Mouse (Mus musculus) liver, postnatal 0 days (tissue): ENCODE results near the gene Znrf4. TPM values are rescaled to one million over a fixed set of nuclear protein-coding genes. Genes with fewer than 3 reads are reported as not detected.
A peak's percentile ranks its signal among the peaks of the same experiment; 100 is the strongest.

ENCODE experiments used
- ATAC-seq: fragments of 200-750 bp; cut with Nextera tagmentation; 2 replicates; pipeline ENCODE4 v1.8.0; 2017; ENCODE audit warnings: mild to moderate bottlenecking, moderate library complexity
- DNase-seq: peaks from one replicate; pipeline ENCODE4 v3.0.0-alpha.2; 2016
- H3K27ac ChIP-seq: fragments of 300-500 bp; sonication (generic); 2 replicates; pipeline ENCODE4 v1.5.1; 2014; ENCODE audit warnings: antibody characterized with exemption, moderate library complexity, mild to moderate bottlenecking, low read depth
- H3K27me3 ChIP-seq: fragments of 300-500 bp; sonication (generic); 2 replicates; pipeline ENCODE4 v1.6.1; 2014; ENCODE audit warnings: low read length, control low read depth, mixed read lengths; ENCODE audit not compliant: insufficient read depth
- H3K36me3 ChIP-seq: fragments of 300-500 bp; sonication (generic); replicated peaks from 2 replicates; pipeline ENCODE4 v1.6.1; 2014; ENCODE audit warnings: mild to moderate bottlenecking, control low read depth, low read length, moderate library complexity, mixed read lengths; ENCODE audit not compliant: insufficient read depth
- H3K4me1 ChIP-seq: fragments of 300-500 bp; sonication (generic); 2 replicates; pipeline ENCODE4 v1.6.1; 2014; ENCODE audit warnings: antibody characterized with exemption, mild to moderate bottlenecking, control low read depth; ENCODE audit not compliant: insufficient read depth
- H3K4me2 ChIP-seq: fragments of 300-500 bp; sonication (generic); 2 replicates; pipeline ENCODE4 v1.6.1; 2014; ENCODE audit warnings: low read depth, mild to moderate bottlenecking, low read length, moderate library complexity, mixed read lengths
- H3K4me3 ChIP-seq: fragments of 300-500 bp; sonication (generic); 2 replicates; pipeline ENCODE4 v1.5.1; 2014; ENCODE audit warnings: low read depth, low read length
- H3K9ac ChIP-seq: fragments of 300-500 bp; sonication (generic); replicated peaks from 2 replicates; pipeline ENCODE4 v1.6.1; 2014; ENCODE audit warnings: mild to moderate bottlenecking, moderate library complexity
- H3K9me3 ChIP-seq: fragments of 300-500 bp; sonication (generic); 2 replicates; pipeline ENCODE4 v1.6.1; 2016; ENCODE audit warnings: mild to moderate bottlenecking, control low read depth, low read length, mixed read lengths
- CTCF ChIP-seq: sonication (generic); IDR thresholded peaks from 2 replicates; pipeline ENCODE4 v1.5.1; 2016; ENCODE audit warnings: antibody characterized with exemption, low read depth
- EP300 ChIP-seq: IDR thresholded peaks from 2 replicates; pipeline ENCODE4 v1.6.1; 2016; ENCODE audit warnings: antibody characterized with exemption, low read depth, mild to moderate bottlenecking
- WGBS: fragments of 180-500 bp; shearing (Covaris S2); extraction: QIAGEN DNeasy Blood & Tissue Kit; methylation state at CpG from one replicate; pipeline ENCODE4 v1.1.7; 2014; ENCODE audit not compliant: insufficient replicate concordance; 5-methylcytosine and 5-hydroxymethylcytosine counted together
- polyA plus RNA-seq: library from polyadenylated mRNA; unstranded; fragments of >200 nt; fragmentation: Nextera tagmentation; extraction: Ambion mirVana; gene quantifications from 2 replicates; pipeline ENCODE4 v1.2.1, GENCODE M21; 2015

The Znrf4 gene
- polyA plus RNA-seq, 1 experiment from 2014 or later = not detected

DNA sequence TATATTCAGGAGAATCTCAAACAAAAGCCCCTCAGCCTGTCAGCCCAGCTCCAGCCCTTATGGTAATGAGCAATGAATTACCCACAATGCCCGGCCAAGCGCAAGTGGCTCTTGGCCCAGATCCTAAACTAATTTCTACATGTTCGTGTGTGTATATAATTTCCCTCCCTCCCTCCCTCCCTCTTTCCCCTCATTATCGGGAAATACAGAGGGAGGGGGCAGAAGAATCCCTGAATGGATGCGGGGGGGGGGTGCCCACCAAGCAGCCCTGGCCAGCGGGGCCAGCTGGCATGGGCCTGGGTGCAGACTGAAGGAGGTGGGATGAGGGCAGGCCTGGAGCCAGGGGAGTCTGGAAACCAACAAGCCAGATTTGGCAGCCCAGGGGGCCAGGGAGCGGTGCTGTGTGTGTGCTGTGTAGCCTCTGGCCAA, 44.8 kb downstream of the Znrf4 start:
- no peaks in the 10 kb centered on the region for H3K9me3 ChIP-seq
- no peaks in the 10 kb centered on the region for H3K36me3 ChIP-seq
- H3K4me3 ChIP-seq = no peak overlapping the region
- H3K27me3 ChIP-seq = peaks cover 27% of the 10 kb centered on the region
- ATAC-seq = no peak
- TF ChIP-seq CTCF (no peak), EP300 (no peak)
- H3K4me1 ChIP-seq = peaks cover 18% of the 10 kb centered on the region
- DNase-seq = no peak
- H3K27ac ChIP-seq = peak overlapping the region; percentile 22; the same call in 1 of the 2 replicates
- no peak overlapping the region for H3K4me2 ChIP-seq
- WGBS = 68% methylated on average over 7 of the region's 7 CpGs
- no peak overlapping the region for H3K9ac ChIP-seq

DNA sequence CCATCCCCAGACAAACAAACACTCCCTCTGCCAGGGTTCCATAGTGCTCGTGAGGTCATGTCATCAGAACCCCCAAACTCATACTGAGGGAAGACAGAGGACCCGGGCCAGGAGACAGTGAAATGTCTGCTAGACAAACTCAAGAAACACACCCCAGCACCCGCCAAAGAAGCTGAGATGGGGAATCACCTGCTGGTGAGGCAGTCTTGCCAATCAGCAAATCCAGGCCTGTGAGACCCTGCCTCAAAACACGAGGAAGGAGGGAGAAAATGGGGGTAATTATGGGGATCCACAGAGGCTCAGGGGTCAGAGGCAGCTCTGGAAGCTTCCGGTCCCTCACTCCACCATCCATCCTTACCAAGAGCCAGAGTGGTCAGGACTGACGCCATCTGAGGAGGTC, 45.5 kb downstream of the Znrf4 start:
- DNase-seq = no peak
- no peaks in the 10 kb centered on the region for H3K36me3 ChIP-seq
- H3K27me3 ChIP-seq = peaks cover 20% of the 10 kb centered on the region; the same call in 1 of the 2 replicates
- H3K4me3 ChIP-seq = no peak overlapping the region
- no peak for TF ChIP-seq EP300
- TF ChIP-seq CTCF = no peak
- ATAC-seq = no peak
- no peak overlapping the region for H3K4me2 ChIP-seq
- H3K9me3 ChIP-seq = no peaks in the 10 kb centered on the region
- 68% methylated on average over 6 of the region's 6 CpGs for WGBS
- peaks cover 23% of the 10 kb centered on the region for H3K4me1 ChIP-seq
- no peak overlapping the region for H3K9ac ChIP-seq
- no peak overlapping the region for H3K27ac ChIP-seq

DNA sequence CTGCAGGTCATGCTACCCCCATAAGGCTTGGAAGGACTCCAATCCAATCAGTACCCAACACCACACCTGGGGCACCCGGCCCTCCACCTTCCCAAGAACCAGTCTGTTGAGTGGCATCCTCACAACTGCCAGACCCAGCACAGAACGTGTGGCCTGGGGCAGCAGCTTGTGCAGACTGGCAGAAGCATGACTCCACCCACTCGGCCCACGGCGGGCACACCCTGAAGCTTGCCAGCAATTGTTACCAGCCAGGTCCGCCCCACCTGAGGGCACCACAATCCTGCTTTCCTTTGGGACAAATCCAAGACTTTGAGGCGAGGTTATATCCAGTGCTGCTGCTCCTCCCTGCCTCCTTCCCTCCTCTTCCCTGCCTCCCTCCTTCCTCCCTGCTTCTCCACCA, 47.4 kb downstream of the Znrf4 start:
- no peaks in the 10 kb centered on the region for H3K36me3 ChIP-seq
- DNase-seq = no peak
- no peaks in the 10 kb centered on the region for H3K9me3 ChIP-seq
- ATAC-seq = no peak
- WGBS = 73% methylated on average over 7 of the region's 7 CpGs
- no peak overlapping the region for H3K4me3 ChIP-seq
- no peak overlapping the region for H3K9ac ChIP-seq
- no peak overlapping the region for H3K27ac ChIP-seq
- peaks cover 1% of the 10 kb centered on the region; the same call in 1 of the 2 replicates for H3K27me3 ChIP-seq
- TF ChIP-seq EP300 = no peak
- TF ChIP-seq CTCF = no peak
- no peak overlapping the region for H3K4me2 ChIP-seq
- peaks cover 24% of the 10 kb centered on the region for H3K4me1 ChIP-seq

DNA sequence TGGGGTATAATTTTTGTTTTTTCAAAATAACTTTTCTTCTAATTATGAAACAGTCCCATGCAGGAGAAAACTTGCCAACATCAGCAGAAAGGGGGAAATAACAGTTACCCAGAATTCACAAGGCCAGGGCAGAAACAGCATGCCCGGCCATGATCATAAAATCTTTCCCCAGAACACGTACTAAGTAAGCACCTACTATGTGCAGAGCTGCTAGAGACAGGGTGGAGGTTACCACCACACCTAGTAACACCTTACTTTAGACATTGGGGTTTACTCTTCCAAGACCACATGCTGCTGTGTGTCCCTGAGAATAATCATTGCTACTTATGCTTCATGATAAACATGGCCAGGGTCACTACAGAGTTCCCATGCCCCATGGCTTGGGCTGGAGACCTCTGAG, 47.9 kb downstream of the Znrf4 start:
- no peak for TF ChIP-seq EP300
- TF ChIP-seq CTCF = no peak
- WGBS = 81% methylated on average over 2 of the region's 2 CpGs
- peaks cover 23% of the 10 kb centered on the region for H3K4me1 ChIP-seq
- no peak overlapping the region for H3K4me3 ChIP-seq
- ATAC-seq = no peak
- H3K4me2 ChIP-seq = no peak overlapping the region
- H3K27ac ChIP-seq = no peak overlapping the region
- H3K9ac ChIP-seq = no peak overlapping the region
- no peaks in the 10 kb centered on the region for H3K27me3 ChIP-seq
- H3K36me3 ChIP-seq = no peaks in the 10 kb centered on the region
- H3K9me3 ChIP-seq = no peaks in the 10 kb centered on the region
- no peak for DNase-seq

DNA sequence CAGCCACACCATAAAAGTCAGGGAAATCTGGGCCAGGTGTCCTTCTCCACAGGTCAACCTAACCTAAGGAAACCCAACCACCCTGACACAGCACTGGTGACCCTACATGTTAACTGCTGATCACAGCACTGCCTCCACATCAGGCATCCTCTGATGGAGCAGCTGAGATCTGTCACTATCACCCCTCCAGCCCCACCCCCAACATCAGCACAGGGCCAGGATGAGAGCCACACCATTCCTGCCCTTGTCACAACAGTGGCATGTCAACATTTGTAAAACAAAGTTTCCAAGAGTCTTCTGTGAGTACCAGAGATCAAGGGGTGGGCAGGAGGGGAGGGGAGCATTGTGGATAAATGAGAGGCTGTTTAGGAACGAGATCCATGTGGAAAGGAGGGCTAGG, 48.7 kb downstream of the Znrf4 start:
- WGBS = 58% methylated on average over 1 of the region's 1 CpGs
- Histone ChIP-seq H3K4me3 (no peak overlapping the region), H3K9me3 (no peaks in the 10 kb centered on the region), H3K27ac (no peak overlapping the region), H3K4me2 (no peak overlapping the region), H3K27me3 (no peaks in the 10 kb centered on the region), H3K9ac (no peak overlapping the region), H3K36me3 (no peaks in the 10 kb centered on the region), H3K4me1 (peaks cover 23% of the 10 kb centered on the region)
- no peak for ATAC-seq
- TF ChIP-seq CTCF = no peak
- TF ChIP-seq EP300 = no peak
- DNase-seq = no peak

DNA sequence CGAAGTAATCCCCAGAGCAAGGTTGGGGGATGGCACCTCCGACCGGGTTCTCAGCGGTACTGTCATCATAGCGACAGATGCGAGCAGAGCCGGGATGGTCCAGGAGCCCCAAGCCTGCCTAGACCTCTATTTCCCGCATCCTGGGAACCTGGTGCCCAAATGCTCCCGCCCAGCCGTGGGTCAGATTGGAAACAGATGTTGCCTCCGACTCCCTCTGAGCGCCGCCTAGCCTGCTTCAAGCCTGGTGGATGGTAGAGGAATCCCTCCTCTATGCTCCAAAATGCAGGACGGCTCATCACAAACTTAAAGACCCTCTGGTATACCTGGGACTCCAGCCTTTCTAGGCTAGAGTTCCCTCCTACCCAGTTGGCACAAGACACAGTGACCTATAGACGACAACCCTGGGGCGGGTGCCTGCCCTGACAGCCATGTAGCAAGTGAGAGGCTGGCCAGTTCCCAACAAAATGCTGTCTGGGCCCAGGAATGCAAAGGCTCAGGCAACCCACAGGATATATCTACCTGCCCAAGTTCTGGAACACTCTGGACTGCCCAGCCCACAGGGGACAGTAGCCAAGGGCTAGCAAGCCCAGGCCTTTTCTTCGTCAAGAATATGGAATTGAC, 49.3 kb downstream of the Znrf4 start:
- peak overlapping the region; percentile 69 for H3K4me3 ChIP-seq
- no peaks in the 10 kb centered on the region for H3K9me3 ChIP-seq
- 14% methylated on average over 17 of the region's 17 CpGs for WGBS
- DNase-seq (no peak), ATAC-seq (no peak)
- TF ChIP-seq CTCF (no peak), EP300 (no peak)
- H3K27ac ChIP-seq = 0 out of 2 replicates have a peak overlapping the region, but pooled peaks have one; percentile 30
- no peaks in the 10 kb centered on the region for H3K27me3 ChIP-seq
- H3K4me2 ChIP-seq = peak overlapping the region; percentile 95
- no peaks in the 10 kb centered on the region for H3K36me3 ChIP-seq
- H3K9ac ChIP-seq = peak overlapping the region; percentile 46; the same call in 1 of the 2 replicates
- H3K4me1 ChIP-seq = peaks cover 23% of the 10 kb centered on the region
